14 mouse cellular contexts compared by ENCODE assay signal in genomic region chr2:26641006-26641647, GRCm38 (mm10). TPM values are rescaled to one million over a fixed set of nuclear protein-coding genes. Genes with fewer than 3 reads are reported as not detected.
DNase-seq lines count a peak whose midpoint lies in the region; ATAC-seq and TF ChIP-seq lines count a peak whose summit lies in the region.
"Had no signal": no experiment of that assay in that cellular context is flagged by ENCODE, and none has a peak within 500 bp of the region (broad histone marks: within the 10 kb centered on the region; RNA-seq: fewer than 3 reads in every experiment).

No protein-coding gene starts in this region.

- no peak overlapping the region for H3K4me2 ChIP-seq in forebrain, embryonic 11.5 days (ENCODE audit: low read depth, low read length, severe bottlenecking)
- no peak overlapping the region for H3K4me2 ChIP-seq in forebrain, embryonic 12.5 days
- H3K4me2 ChIP-seq in lung, embryonic 15.5 days: no peak overlapping the region
- H3K4me2 ChIP-seq in neural tube, embryonic 14.5 days (ENCODE audit: low read depth, low read length): no peak overlapping the region

- peaks cover 14% of the 10 kb centered on the region; the same call in 1 of the 2 replicates for H3K4me1 ChIP-seq in forebrain, embryonic 11.5 days (replicated peaks; ENCODE audit: control insufficient read depth, insufficient read depth, low read length)
- peaks cover 21% of the 10 kb centered on the region for H3K4me1 ChIP-seq in forebrain, embryonic 12.5 days
- H3K4me1 ChIP-seq in lung, embryonic 15.5 days: peaks cover 23% of the 10 kb centered on the region
- H3K4me1 ChIP-seq in embryonic fibroblast, embryonic 13.5 days (ENCODE audit: control insufficient read depth, insufficient read depth, low read length): peaks cover 15% of the 10 kb centered on the region; the same call in 1 of the 2 replicates
- peaks cover 16% of the 10 kb centered on the region for H3K4me1 ChIP-seq in neural tube, embryonic 14.5 days (ENCODE audit: control insufficient read depth, insufficient read depth, low read length)

- DNase-seq in forebrain, embryonic 11.5 days (ENCODE audit: low spot score): peak; percentile 20
- no peak for DNase-seq in lung, postnatal 25 days (ENCODE audit: low spot score)
- DNase-seq in right cerebral cortex, adult 18-20 months: no peak
- DNase-seq: cerebellum, postnatal 10 days had no signal

- no peaks in the 10 kb centered on the region for H3K27me3 ChIP-seq in forebrain, embryonic 11.5 days (ENCODE audit: control insufficient read depth, insufficient read depth, low read length)
- no peaks in the 10 kb centered on the region for H3K27me3 ChIP-seq in forebrain, embryonic 12.5 days
- H3K27me3 ChIP-seq in lung, embryonic 15.5 days: no peaks in the 10 kb centered on the region
- no peaks in the 10 kb centered on the region for H3K27me3 ChIP-seq in neural tube, embryonic 14.5 days (ENCODE audit: control insufficient read depth, insufficient read depth, low read length)

- peaks cover 15% of the 10 kb centered on the region for H3K36me3 ChIP-seq in forebrain, embryonic 11.5 days (ENCODE audit: control insufficient read depth, insufficient read depth, low read length)
- H3K36me3 ChIP-seq in forebrain, embryonic 12.5 days (replicated peaks): peaks cover 25% of the 10 kb centered on the region
- H3K36me3 ChIP-seq in lung, embryonic 15.5 days: peaks cover 28% of the 10 kb centered on the region
- H3K36me3 ChIP-seq in neural tube, embryonic 14.5 days (ENCODE audit: control insufficient read depth, insufficient read depth, low read length): peaks cover 20% of the 10 kb centered on the region

- H3K9ac ChIP-seq in forebrain, embryonic 11.5 days (ENCODE audit: low read length): no peak overlapping the region
- H3K9ac ChIP-seq in forebrain, embryonic 12.5 days: no peak overlapping the region
- H3K9ac ChIP-seq in lung, embryonic 15.5 days: no peak overlapping the region
- no peak overlapping the region for H3K9ac ChIP-seq in neural tube, embryonic 14.5 days (replicated peaks; ENCODE audit: low read depth, low read length)
- H3K9ac ChIP-seq: liver, embryonic 14.5 days had no signal

- H3K27ac ChIP-seq in forebrain, embryonic 11.5 days (ENCODE audit: low read depth, low read length): no peak overlapping the region
- H3K27ac ChIP-seq in forebrain, embryonic 12.5 days: no peak overlapping the region
- peak overlapping the region; percentile 78; the same call in 1 of the 2 replicates for H3K27ac ChIP-seq in lung, embryonic 15.5 days
- peak overlapping the region; percentile 97 for H3K27ac ChIP-seq in embryonic fibroblast, embryonic 13.5 days (ENCODE audit: insufficient read depth, low read length)
- H3K27ac ChIP-seq in neural tube, embryonic 14.5 days (ENCODE audit: low read depth, low read length): 0 out of 2 replicates have a peak overlapping the region, but pooled peaks have one; percentile 4
- H3K27ac ChIP-seq: liver, embryonic 14.5 days had no signal

- H3K4me3 ChIP-seq in forebrain, embryonic 11.5 days (ENCODE audit: low read depth, low read length): no peak overlapping the region
- no peak overlapping the region for H3K4me3 ChIP-seq in forebrain, embryonic 12.5 days (replicated peaks)
- no peak overlapping the region for H3K4me3 ChIP-seq in lung, embryonic 15.5 days
- no peak overlapping the region for H3K4me3 ChIP-seq in embryonic fibroblast, embryonic 13.5 days (ENCODE audit: insufficient read depth, low read length)
- H3K4me3 ChIP-seq in neural tube, embryonic 14.5 days (ENCODE audit: low read depth, low read length): no peak overlapping the region

- H3K9me3 ChIP-seq in forebrain, embryonic 11.5 days (ENCODE audit: control insufficient read depth, low read length): no peaks in the 10 kb centered on the region
- H3K9me3 ChIP-seq in forebrain, embryonic 12.5 days: no peaks in the 10 kb centered on the region
- H3K9me3 ChIP-seq in lung, embryonic 15.5 days: no peaks in the 10 kb centered on the region
- no peaks in the 10 kb centered on the region for H3K9me3 ChIP-seq in neural tube, embryonic 14.5 days (ENCODE audit: control insufficient read depth, low read length)

- 84% methylated on average over 7 of the region's 7 CpGs for WGBS in forebrain, embryonic 11.5 days
- 85% methylated on average over 7 of the region's 7 CpGs for WGBS in forebrain, embryonic 12.5 days
- 63% methylated on average over 7 of the region's 7 CpGs for WGBS in lung, embryonic 15.5 days
- WGBS in neural tube, embryonic 14.5 days: 86% methylated on average over 7 of the region's 7 CpGs

- TF ChIP-seq POLR2A in embryonic fibroblast, embryonic 13.5 days (IDR thresholded peaks at IDR 0.05; ENCODE audit: low read depth, low read length): no peak

- TF ChIP-seq CTCF in embryonic fibroblast, embryonic 13.5 days (IDR thresholded peaks at IDR 0.05; ENCODE audit: borderline replicate concordance, insufficient read depth, low read length): no peak

- no peak for ATAC-seq in forebrain, embryonic 11.5 days (replicated peaks; ENCODE audit: low FRiP score)
- no peak for ATAC-seq in forebrain, embryonic 12.5 days (ENCODE audit: low FRiP score)
- ATAC-seq in lung, embryonic 15.5 days (ENCODE audit: borderline replicate concordance, extremely low read depth, low FRiP score, low TSS enrichment): no peak
- ATAC-seq in neural tube, embryonic 14.5 days (ENCODE audit: low read depth): no peak
- ATAC-seq in frontal cortex, adult (ENCODE audit: low TSS enrichment): no peak

RNA-seq across cellular contexts. Expression of gene Fam69b, which starts 12.9 kb away (rescaled TPM):
- 49.8 and 63.8 TPM in 2 replicates for polyA plus RNA-seq in forebrain, embryonic 11.5 days (2014; fragmentation: Nextera tagmentation; extraction: Ambion mirVana)
- 67.1 and 67.2 TPM in 2 replicates for polyA plus RNA-seq in forebrain, embryonic 12.5 days (2016; fragmentation: Nextera tagmentation; extraction: Ambion mirVana)
- polyA plus RNA-seq in lung, embryonic 15.5 days (2015; fragmentation: Nextera tagmentation; extraction: Ambion mirVana): 21.8 and 23.5 TPM in 2 replicates
- polyA plus RNA-seq in embryonic fibroblast, embryonic 13.5 days (2011; ENCODE audit: insufficient read length, low read depth, missing spikeins): 12.0 and 16.3 TPM in 2 replicates
- polyA plus RNA-seq in neural tube, embryonic 14.5 days (2014; fragmentation: Nextera tagmentation; extraction: Ambion mirVana): 123 and 139 TPM in 2 replicates
- polyA plus RNA-seq: erythroblast, embryonic 14.5 days had no signal

RNA-seq across cellular contexts. Expression of gene Lcn4, which starts 30.0 kb away (rescaled TPM):
- not detected in 2 replicates for polyA plus RNA-seq in forebrain, embryonic 11.5 days (2014; fragmentation: Nextera tagmentation; extraction: Ambion mirVana)
- not detected in 2 replicates for polyA plus RNA-seq in forebrain, embryonic 12.5 days (2016; fragmentation: Nextera tagmentation; extraction: Ambion mirVana)
- polyA plus RNA-seq in lung, embryonic 15.5 days (2015; fragmentation: Nextera tagmentation; extraction: Ambion mirVana): not detected in 2 replicates
- not detected in 2 replicates for polyA plus RNA-seq in embryonic fibroblast, embryonic 13.5 days (2011; ENCODE audit: insufficient read length, low read depth, missing spikeins)
- polyA plus RNA-seq in neural tube, embryonic 14.5 days (2014; fragmentation: Nextera tagmentation; extraction: Ambion mirVana): not detected in 2 replicates
- polyA plus RNA-seq: C2C12; erythroblast, embryonic 14.5 days; liver, embryonic 14.5 days; midbrain, embryonic 11.5 days; urinary bladder, adult 2 months had no signal

RNA-seq across cellular contexts. Expression of gene Agpat2, which starts 36.9 kb away (rescaled TPM):
- polyA plus RNA-seq in forebrain, embryonic 11.5 days (2014; fragmentation: Nextera tagmentation; extraction: Ambion mirVana): 6.0 and 8.9 TPM in 2 replicates
- polyA plus RNA-seq in forebrain, embryonic 12.5 days (2016; fragmentation: Nextera tagmentation; extraction: Ambion mirVana): 5.4 and 6.7 TPM in 2 replicates
- polyA plus RNA-seq in lung, embryonic 15.5 days (2015; fragmentation: Nextera tagmentation; extraction: Ambion mirVana): 39.1 and 41.1 TPM in 2 replicates
- polyA plus RNA-seq in embryonic fibroblast, embryonic 13.5 days (2011; ENCODE audit: insufficient read length, low read depth, missing spikeins): 21.4 and 22.4 TPM in 2 replicates
- polyA plus RNA-seq in neural tube, embryonic 14.5 days (2014; fragmentation: Nextera tagmentation; extraction: Ambion mirVana): 2.7 and 4.1 TPM in 2 replicates

RNA-seq across cellular contexts. Expression of gene Gm20532, which starts 54.7 kb away (rescaled TPM):
- not detected in 2 replicates for polyA plus RNA-seq in forebrain, embryonic 11.5 days (2014; fragmentation: Nextera tagmentation; extraction: Ambion mirVana)
- not detected in 2 replicates for polyA plus RNA-seq in forebrain, embryonic 12.5 days (2016; fragmentation: Nextera tagmentation; extraction: Ambion mirVana)
- polyA plus RNA-seq in lung, embryonic 15.5 days (2015; fragmentation: Nextera tagmentation; extraction: Ambion mirVana): not detected in 2 replicates
- polyA plus RNA-seq in embryonic fibroblast, embryonic 13.5 days (2011; ENCODE audit: insufficient read length, low read depth, missing spikeins): not detected in 2 replicates
- polyA plus RNA-seq in neural tube, embryonic 14.5 days (2014; fragmentation: Nextera tagmentation; extraction: Ambion mirVana): not detected in 2 replicates
- polyA plus RNA-seq: C2C12; erythroblast, embryonic 14.5 days; liver, embryonic 14.5 days; midbrain, embryonic 11.5 days; urinary bladder, adult 2 months had no signal

Comparison
In these comparisons a context has a peak if more than half of its experiments do, and no peak if none do; other contexts are left out.
1. H3K27ac ChIP-seq: peak in lung, embryonic 15.5 days (single experiment), embryonic fibroblast, embryonic 13.5 days (single experiment) and neural tube, embryonic 14.5 days (single experiment); none in forebrain, embryonic 11.5 days (single experiment) and forebrain, embryonic 12.5 days (single experiment).